Mouse (Mus musculus) megakaryocyte, adult 5-6 weeks (primary cell): Measurements from ENCODE around the gene Arhgap24. TPM values are rescaled to one million over a fixed set of nuclear protein-coding genes. Genes with fewer than 3 reads are reported as not detected.

Experiments
- ATAC-seq: 2 replicates; pipeline ENCODE4 v1.8.0; 2016; ENCODE audit warnings: mild to moderate bottlenecking, inconsistent platforms; ENCODE audit not compliant: poor library complexity, severe bottlenecking
- total RNA-seq, 2 experiments: library from RNA; stranded (forward) in 1 of 2; stranded (reverse) in 1 of 2; fragments of 153-499, 151-499 nt in 1 of 2; fragments of 221-1000, 200-1000 nt in 1 of 2; gene quantifications; 2 replicates each; pipeline versions ENCODE4 v1.2.3 to v1.2.4; 2015 to 2017

Gene Arhgap24
- total RNA-seq, 2 experiments from 2014 or later, result 7.5 to 10.7 TPM

DNA sequence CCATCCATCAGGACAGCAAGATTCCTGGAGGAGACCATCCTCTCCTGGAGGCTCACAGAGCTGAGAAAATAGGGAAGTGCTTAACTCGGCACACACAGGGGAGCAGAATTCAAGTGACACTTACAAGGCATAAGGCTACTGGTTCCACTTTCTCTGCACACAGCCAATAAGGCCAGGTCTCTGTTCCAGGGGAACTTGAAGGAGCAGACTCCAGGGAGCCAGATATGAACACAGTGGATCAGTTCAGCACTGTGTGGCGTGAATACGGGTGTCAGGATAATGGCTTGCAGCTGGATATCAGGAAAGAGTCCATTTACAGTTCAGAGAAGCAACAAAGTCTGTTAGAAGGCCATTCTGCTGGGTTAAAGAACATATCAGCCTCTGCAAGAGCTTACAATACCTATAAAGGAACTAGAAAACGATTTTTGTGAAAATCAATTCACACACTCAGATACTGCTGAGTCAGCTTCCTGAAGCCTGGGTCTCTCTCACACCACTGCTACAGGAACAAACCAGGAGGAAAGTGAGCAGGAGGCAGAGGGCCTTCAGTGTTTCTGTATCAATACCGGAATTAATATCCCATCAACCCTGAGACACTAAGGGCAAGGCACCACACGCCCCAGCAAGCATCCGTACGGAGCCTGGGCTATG is 466.0 kb downstream of the Arhgap24 start:
- no peak for ATAC-seq
